Mouse (Mus musculus) hindbrain, embryonic 16.5 days (tissue): ENCODE data around the gene Pcdh15. TPM values are rescaled to one million over a fixed set of nuclear protein-coding genes. Genes with fewer than 3 reads are reported as not detected.

Experiments used
- ATAC-seq: fragments of 200-750 bp; cut with Nextera tagmentation; 2 replicates; pipeline ENCODE4 v1.8.0; 2017; ENCODE audit warnings: moderate TSS enrichment, moderate library complexity
- H3K27ac ChIP-seq: fragments of 300-500 bp; sonication (generic); 2 replicates; pipeline ENCODE4 v1.5.1; 2014; ENCODE audit warnings: low read depth, mild to moderate bottlenecking, control low read depth, low read length, moderate library complexity
- H3K27me3 ChIP-seq: fragments of 300-500 bp; sonication (generic); replicated peaks from 2 replicates; pipeline ENCODE4 v1.6.1; 2014; ENCODE audit warnings: low read length; ENCODE audit not compliant: control insufficient read depth, insufficient read depth
- H3K36me3 ChIP-seq: fragments of 300-500 bp; sonication (generic); 2 replicates; pipeline ENCODE4 v1.6.1; 2014; ENCODE audit warnings: mild to moderate bottlenecking, low read length, moderate library complexity, mixed read lengths; ENCODE audit not compliant: control insufficient read depth, insufficient read depth
- H3K4me1 ChIP-seq: fragments of 300-500 bp; sonication (generic); 2 replicates; pipeline ENCODE4 v1.6.1; 2014; ENCODE audit warnings: low read depth, low read length; ENCODE audit not compliant: control insufficient read depth, insufficient read depth
- H3K4me2 ChIP-seq: fragments of 300-500 bp; sonication (generic); 2 replicates; pipeline ENCODE4 v1.6.1; 2014; ENCODE audit warnings: mild to moderate bottlenecking, low read length, control low read depth, moderate library complexity
- H3K4me3 ChIP-seq: fragments of 300-500 bp; sonication (generic); 2 replicates; pipeline ENCODE4 v1.5.1; 2014; ENCODE audit warnings: mild to moderate bottlenecking, low read length, control low read depth, moderate library complexity
- H3K9ac ChIP-seq: fragments of 300-500 bp; sonication (generic); 2 replicates; pipeline ENCODE4 v1.6.1; 2014; ENCODE audit warnings: low read depth, mild to moderate bottlenecking, control low read depth, low read length, moderate library complexity
- H3K9me3 ChIP-seq: fragments of 300-500 bp; sonication (generic); 2 replicates; pipeline ENCODE4 v1.6.1; 2014; ENCODE audit warnings: mild to moderate bottlenecking, low read length, moderate library complexity; ENCODE audit not compliant: control insufficient read depth
- WGBS: fragments of 180-500 bp; shearing (Covaris S2); extraction: QIAGEN DNeasy Blood & Tissue Kit; methylation state at CpG from one replicate; pipeline ENCODE4 v1.1.7; 2014; 5-methylcytosine and 5-hydroxymethylcytosine counted together
- polyA plus RNA-seq: library from polyadenylated mRNA; unstranded; fragments of >200 nt; fragmentation: Nextera tagmentation; extraction: Ambion mirVana; gene quantifications from 2 replicates; pipeline ENCODE4 v1.2.1, GENCODE M21; 2015

Gene Pcdh15
- polyA plus RNA-seq, 1 experiment from 2014 or later: 14.3 TPM

DNA sequence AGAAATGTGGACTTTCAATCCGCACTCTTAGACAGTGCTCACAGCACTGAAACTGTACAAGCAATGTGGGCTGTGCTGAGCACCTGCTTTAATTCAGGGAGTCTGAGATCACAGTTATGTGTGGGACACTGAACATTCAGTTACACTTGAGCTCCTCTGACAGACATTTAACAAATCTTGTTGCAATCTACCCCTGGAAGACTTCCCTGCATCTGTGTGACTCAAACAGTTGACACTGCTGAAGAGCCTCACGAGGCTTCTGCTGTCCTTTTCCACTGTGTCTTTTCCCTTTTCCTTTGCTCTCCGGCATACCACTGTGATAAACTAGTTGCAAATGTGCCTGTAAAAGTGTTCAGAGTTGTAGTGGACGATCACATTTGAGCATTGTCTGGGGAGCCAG lies 793.1 kb downstream of the Pcdh15 start:
- Histone ChIP-seq H3K27me3 (no peaks in the 10 kb centered on the region), H3K9me3 (no peaks in the 10 kb centered on the region), H3K4me1 (no peaks in the 10 kb centered on the region), H3K4me2 (no peak overlapping the region), H3K9ac (no peak overlapping the region), H3K4me3 (no peak overlapping the region), H3K36me3 (no peaks in the 10 kb centered on the region), H3K27ac (no peak overlapping the region)
- WGBS: 88% methylated on average over 4 of the region's 4 CpGs
- no peak for ATAC-seq

DNA sequence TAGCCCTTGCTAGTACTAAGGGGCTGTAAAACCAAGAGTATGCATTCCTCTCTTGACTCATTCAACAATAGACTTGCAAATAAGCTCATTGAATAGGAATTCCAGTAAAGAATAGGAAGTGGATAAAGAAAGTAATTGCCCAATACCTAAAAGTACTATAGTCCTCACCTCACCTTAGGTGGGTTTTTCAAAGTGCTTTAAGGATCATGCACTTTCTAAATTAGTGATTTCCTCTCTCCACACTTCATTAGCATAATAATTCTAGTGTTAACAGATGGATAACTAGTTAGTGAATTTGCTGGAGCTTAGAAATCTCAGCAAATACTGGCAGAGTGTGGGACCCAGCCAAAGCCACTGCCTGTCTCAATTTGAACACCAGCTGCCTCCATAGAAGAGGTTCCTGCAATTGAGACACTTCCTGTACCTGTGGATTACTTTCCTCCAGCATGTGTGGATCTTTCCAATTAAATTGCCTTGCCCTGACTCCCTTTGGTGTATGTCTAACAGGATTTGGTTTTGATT lies 797.0 kb downstream of the Pcdh15 start:
- no peak overlapping the region for H3K9ac ChIP-seq
- H3K27ac ChIP-seq: no peak overlapping the region
- H3K4me1 ChIP-seq: no peaks in the 10 kb centered on the region
- no peak for ATAC-seq
- H3K9me3 ChIP-seq: no peaks in the 10 kb centered on the region
- H3K36me3 ChIP-seq: no peaks in the 10 kb centered on the region
- no peak overlapping the region for H3K4me3 ChIP-seq
- H3K4me2 ChIP-seq: no peak overlapping the region
- no peaks in the 10 kb centered on the region for H3K27me3 ChIP-seq

DNA sequence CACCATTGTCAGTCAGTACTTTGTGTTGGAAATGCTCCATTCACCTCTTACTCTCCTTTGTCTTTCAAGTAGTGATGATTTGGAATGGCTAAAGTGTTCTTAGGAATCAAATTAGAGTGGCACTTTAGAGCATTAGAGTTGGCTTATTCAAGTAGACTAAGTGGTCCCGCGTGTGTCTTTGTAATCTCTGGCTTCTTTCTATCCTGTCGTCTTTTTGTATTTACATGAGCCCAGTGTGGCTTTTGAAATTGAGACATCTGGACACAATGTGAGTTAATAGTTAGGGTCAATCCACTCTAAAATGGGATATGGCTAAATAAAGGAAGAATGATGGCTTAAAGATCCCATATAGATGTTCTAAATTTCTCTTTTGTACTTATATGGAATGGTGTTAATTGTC lies 800.0 kb downstream of the Pcdh15 start:
- no peak overlapping the region for H3K27ac ChIP-seq
- H3K27me3 ChIP-seq: no peaks in the 10 kb centered on the region
- no peaks in the 10 kb centered on the region for H3K36me3 ChIP-seq
- no peaks in the 10 kb centered on the region for H3K4me1 ChIP-seq
- ATAC-seq: no peak
- H3K9me3 ChIP-seq: no peaks in the 10 kb centered on the region
- H3K4me3 ChIP-seq: no peak overlapping the region
- H3K4me2 ChIP-seq: no peak overlapping the region
- WGBS: 49% methylated on average over 3 of the region's 3 CpGs
- H3K9ac ChIP-seq: no peak overlapping the region

DNA sequence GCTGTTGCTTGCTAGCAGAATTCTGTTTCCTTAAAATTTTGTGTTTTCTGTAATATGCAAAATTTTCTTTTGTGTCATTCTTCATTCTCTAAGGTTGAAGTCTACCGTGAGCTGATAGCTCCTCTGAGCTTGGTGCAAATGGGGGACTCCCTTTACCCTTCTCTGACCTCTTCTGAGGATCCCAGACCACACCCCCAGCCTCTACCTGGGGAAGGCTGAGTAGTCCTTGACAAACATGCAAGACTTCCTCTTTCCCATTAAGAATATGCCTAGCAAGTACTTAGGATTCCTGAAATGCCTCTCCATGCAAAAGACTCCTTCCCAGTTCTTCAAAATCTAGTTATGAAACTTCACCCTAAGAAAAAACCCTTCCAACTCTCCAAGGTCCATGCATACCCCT lies 808.5 kb downstream of the Pcdh15 start:
- 58% methylated on average over 1 of the region's 1 CpGs for WGBS

DNA sequence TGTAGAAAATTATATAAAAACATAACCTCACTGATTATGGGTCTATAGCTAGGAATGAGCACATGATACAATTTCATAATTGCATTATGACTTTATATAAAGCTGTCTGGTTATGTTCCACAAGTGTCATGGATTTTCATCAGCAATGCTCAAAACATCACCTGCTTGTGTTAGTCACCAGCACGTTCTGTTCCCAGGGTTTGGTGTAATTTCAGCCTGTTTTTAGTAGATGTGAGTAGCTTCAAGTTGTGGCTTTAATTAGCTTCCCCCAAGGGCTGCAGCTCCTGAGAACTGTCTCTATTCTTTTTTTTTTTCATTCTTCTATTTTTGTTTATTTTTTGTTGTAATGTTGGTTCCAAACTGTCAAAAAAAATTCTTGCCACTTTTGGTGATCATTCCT lies 809.4 kb downstream of the Pcdh15 start:
- Histone ChIP-seq H3K4me1 (no peaks in the 10 kb centered on the region), H3K36me3 (no peaks in the 10 kb centered on the region), H3K9me3 (no peaks in the 10 kb centered on the region), H3K27me3 (no peaks in the 10 kb centered on the region), H3K4me3 (no peak overlapping the region), H3K9ac (no peak overlapping the region), H3K4me2 (no peak overlapping the region), H3K27ac (no peak overlapping the region)
- ATAC-seq: no peak
- 68% methylated on average over 1 of the region's 1 CpGs for WGBS

More for the DNA sequence above, 808.5 kb downstream of the Pcdh15 start:
- Histone ChIP-seq H3K9me3 (no peaks in the 10 kb centered on the region), H3K4me3 (no peak overlapping the region), H3K27me3 (no peaks in the 10 kb centered on the region), H3K4me1 (no peaks in the 10 kb centered on the region), H3K9ac (no peak overlapping the region), H3K36me3 (no peaks in the 10 kb centered on the region), H3K27ac (no peak overlapping the region), H3K4me2 (no peak overlapping the region)
- ATAC-seq: no peak

DNA sequence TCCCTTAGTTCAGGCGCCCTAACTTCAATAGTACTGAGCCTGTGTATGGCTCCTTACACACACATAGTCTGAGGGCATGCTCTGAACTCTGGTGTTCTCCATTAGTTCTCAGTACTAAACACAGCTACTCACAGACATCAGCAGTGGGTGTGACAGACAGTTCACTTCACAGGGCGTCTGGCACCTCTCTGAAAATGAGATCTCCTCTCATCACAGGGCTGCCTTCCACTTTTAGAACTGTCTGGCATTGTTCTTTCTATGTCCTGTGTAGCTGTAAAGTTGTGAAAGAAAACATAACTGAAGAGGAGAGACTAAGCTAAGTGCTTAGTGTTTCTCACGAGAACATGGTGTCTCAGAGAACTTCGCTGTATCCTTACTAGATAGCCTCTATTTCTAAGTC lies 816.0 kb downstream of the Pcdh15 start:
- no peaks in the 10 kb centered on the region for H3K9me3 ChIP-seq
- H3K27me3 ChIP-seq: no peaks in the 10 kb centered on the region
- no peak overlapping the region for H3K4me3 ChIP-seq
- H3K4me2 ChIP-seq: no peak overlapping the region
- H3K27ac ChIP-seq: no peak overlapping the region
- H3K4me1 ChIP-seq: no peaks in the 10 kb centered on the region
- 83% methylated on average over 4 of the region's 4 CpGs for WGBS
- no peaks in the 10 kb centered on the region for H3K36me3 ChIP-seq
- no peak overlapping the region for H3K9ac ChIP-seq
- ATAC-seq: no peak

DNA sequence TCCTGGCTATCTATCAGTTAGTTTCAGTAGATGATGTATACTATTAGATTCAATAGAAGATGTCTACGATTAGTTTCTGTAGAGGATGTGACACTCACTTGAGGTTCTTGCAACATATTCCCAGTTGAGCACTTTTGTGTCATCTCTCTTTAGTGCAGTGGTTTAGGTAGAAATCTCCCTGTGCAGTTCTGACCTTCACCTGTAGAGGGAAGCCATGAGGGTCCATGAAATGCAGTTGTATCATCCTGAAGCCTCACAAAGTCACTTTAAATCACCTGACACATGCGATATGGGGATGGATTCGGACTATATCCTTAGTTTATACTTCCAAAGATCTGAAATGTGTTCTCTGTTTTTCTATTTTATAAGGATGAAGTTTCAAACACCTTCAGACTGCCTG lies 822.4 kb downstream of the Pcdh15 start:
- H3K4me1 ChIP-seq: no peaks in the 10 kb centered on the region
- 79% methylated on average over 3 of the region's 3 CpGs for WGBS
- H3K27me3 ChIP-seq: no peaks in the 10 kb centered on the region
- H3K4me3 ChIP-seq: no peak overlapping the region
- H3K27ac ChIP-seq: no peak overlapping the region
- no peak overlapping the region for H3K4me2 ChIP-seq
- no peaks in the 10 kb centered on the region for H3K9me3 ChIP-seq
- no peak overlapping the region for H3K9ac ChIP-seq
- no peaks in the 10 kb centered on the region for H3K36me3 ChIP-seq
- ATAC-seq: no peak

DNA sequence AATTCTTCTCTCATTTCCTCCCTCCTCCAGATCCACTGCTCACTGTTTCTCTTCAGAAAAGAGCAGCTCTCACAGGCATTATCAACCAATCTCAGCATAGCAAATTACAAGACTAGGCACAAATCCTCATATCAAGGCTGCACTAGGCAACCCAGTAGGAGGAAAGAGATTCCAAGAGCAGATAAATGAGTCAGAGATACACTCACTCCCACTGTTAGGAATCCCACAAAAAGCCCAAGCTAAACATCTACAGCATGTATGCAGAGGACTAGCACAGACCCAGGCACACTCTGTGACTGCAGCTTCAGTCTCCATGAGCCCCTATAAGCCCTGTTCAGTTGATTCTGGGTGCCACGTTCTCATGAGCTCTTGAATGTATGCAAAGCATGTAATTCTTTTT lies 829.5 kb downstream of the Pcdh15 start:
- Histone ChIP-seq H3K9ac (no peak overlapping the region), H3K4me3 (no peak overlapping the region), H3K27ac (no peak overlapping the region), H3K4me2 (no peak overlapping the region), H3K27me3 (no peaks in the 10 kb centered on the region), H3K9me3 (no peaks in the 10 kb centered on the region), H3K4me1 (no peaks in the 10 kb centered on the region), H3K36me3 (no peaks in the 10 kb centered on the region)
- no peak for ATAC-seq
- 60% methylated on average over 1 of the region's 1 CpGs for WGBS

DNA sequence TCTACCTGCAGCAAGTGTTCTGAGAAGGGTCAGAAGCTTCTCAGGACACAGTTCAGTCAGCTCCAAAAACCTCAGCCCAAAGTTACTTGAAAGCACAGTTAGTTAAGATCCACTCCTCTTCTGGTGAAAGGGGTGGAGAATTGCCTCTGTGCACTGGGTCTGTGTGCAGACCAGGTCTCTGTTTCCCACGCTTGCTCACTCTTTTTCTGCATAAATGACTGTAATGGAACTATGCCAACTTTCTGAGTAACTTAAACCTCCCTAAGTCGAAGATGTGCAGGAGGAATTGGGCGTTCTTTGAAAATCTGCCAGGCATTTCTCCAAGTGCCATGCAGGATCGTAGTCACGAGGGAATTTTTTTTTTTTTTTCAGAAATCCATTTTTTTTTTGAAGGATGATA lies 830.6 kb downstream of the Pcdh15 start:
- Histone ChIP-seq H3K9me3 (no peaks in the 10 kb centered on the region), H3K4me3 (no peak overlapping the region), H3K4me2 (no peak overlapping the region), H3K27me3 (no peaks in the 10 kb centered on the region), H3K36me3 (no peaks in the 10 kb centered on the region), H3K4me1 (no peaks in the 10 kb centered on the region), H3K9ac (no peak overlapping the region), H3K27ac (no peak overlapping the region)
- ATAC-seq: no peak
- 52% methylated on average over 5 of the region's 5 CpGs for WGBS

DNA sequence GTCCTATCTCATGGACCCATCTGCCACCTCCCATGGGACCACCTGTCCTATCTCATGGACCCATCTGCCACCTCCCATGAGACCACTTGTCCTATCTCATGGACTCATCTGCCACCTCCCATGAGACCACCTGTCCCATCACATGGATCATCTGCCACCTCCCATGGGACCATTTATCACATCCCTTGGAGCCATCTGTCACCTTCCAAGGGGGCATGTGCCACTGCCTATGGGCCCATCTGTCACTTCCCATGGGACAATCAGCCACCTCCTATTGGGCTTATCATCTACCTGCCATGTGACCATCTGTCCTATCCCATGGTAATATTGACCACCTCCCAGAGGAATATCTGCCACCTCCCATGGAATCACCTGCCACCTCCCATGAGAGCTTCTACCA lies 832.0 kb downstream of the Pcdh15 start:
- Histone ChIP-seq H3K9ac (no peak overlapping the region), H3K9me3 (no peaks in the 10 kb centered on the region), H3K27me3 (no peaks in the 10 kb centered on the region), H3K36me3 (no peaks in the 10 kb centered on the region), H3K4me1 (no peaks in the 10 kb centered on the region), H3K27ac (no peak overlapping the region), H3K4me2 (no peak overlapping the region), H3K4me3 (no peak overlapping the region)
- no peak for ATAC-seq
